Mouse (Mus musculus) lung, postnatal 36 days (tissue): ENCODE measurements around the gene Stx5a.
"Not testable (repeated sequence)": the region's sequence is repeated elsewhere in the genome, so short reads cannot be mapped to it uniquely, and the experiment has no call there.

Source experiments
- DNase-seq: peaks from one replicate; pipeline ENCODE4 v3.0.0; 2022; ENCODE audit warnings: mixed read lengths

Stx5a gene

GRCm38 (mm10) chr19:8716767-8717475 is 24.3 kb upstream of the Stx5a start:
- DNase-seq: no peak

- DNase-seq: peak; percentile 84
These were observed 22.9 kb upstream of the Stx5a start for GRCm38 (mm10) chr19:8718357-8718756.

GRCm38 (mm10) chr19:8719037-8719436 is 22.2 kb upstream of the Stx5a start:
- DNase-seq: not testable (repeated sequence)

- DNase-seq: no peak
These were observed 19.8 kb upstream of the Stx5a start for GRCm38 (mm10) chr19:8721378-8721777.

- no peak for DNase-seq
These were observed 19.2 kb upstream of the Stx5a start for GRCm38 (mm10) chr19:8722021-8722420.

- DNase-seq: no peak
These were observed 18.7 kb upstream of the Stx5a start for GRCm38 (mm10) chr19:8722559-8722906.

DNA sequence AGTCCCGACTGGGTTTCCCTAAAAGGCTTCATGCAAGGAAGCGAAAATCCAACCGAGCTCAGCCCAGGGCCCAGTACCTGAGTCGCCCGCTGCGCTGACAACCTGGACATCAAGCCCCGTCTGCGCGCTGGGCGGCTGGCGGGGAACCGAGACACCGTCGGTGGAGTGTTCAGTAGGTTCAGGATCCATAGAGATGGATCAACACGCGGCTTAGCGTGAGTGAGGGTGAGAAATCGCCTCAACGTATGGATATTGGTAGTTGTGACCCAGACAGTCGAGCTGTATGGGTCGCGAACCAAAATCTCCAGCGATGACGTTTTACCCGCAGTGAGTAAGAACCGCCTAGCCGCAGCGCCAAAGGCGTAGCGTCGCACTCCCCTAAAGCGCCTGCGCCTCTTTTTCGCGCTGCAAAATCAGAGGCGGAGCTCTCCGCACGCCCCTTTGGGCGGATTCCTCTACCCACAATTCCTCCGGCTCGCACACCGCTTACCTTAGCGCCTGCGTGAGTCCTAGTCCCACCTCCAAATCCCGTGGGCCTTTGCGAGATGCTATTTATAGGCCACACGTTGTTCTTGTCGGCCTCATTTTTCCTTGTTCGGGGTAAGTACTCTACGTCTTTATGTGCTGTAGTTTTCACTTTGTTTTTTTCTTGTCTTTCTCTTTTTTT is 18.2 kb upstream of the Stx5a start, which contains the start of gene Slc3a2:
Slc3a2 (minus strand) TSS at position 463 of the 667 bp plus-strand sequence.
- peak; percentile 98 for DNase-seq

GRCm38 (mm10) chr19:8723574-8724346 is 17.5 kb upstream of the Stx5a start:
- DNase-seq: no peak

GRCm38 (mm10) chr19:8724392-8724791 is 16.8 kb upstream of the Stx5a start:
- no peak for DNase-seq

GRCm38 (mm10) chr19:8725081-8725613 is 16.1 kb upstream of the Stx5a start:
- DNase-seq: no peak

GRCm38 (mm10) chr19:8726609-8727390 is 14.4 kb upstream of the Stx5a start:
- DNase-seq: no peak

DNA sequence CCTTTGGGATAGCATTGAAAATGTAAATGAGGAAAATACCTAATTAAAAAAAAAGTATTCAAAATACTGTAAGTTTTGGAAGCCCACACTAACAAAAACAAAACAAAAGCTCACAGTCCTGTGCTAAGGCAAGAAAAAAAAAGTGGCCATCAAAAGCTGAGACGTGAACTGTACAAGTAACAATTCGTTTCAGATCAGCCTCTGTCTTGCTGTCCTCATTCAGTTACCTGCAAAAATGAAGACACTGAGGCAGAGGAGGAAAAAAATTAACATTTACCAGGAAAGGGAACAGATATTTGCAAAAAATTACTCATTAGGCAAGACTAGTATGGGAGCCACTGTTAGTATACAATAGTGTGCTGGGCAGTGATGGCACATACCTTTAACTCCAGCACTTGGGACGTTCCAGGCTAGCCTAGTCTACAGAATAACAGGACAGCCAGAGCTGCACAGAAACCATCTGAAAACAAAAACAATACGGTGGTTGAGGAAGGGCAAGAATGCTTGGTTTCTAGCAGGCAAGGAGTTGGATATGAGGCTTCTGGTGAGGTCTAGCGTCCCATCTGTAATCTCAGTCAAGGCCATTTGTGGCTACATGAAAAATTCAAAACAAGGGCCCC is 13.6 kb upstream of the Stx5a start:
- no peak for DNase-seq

GRCm38 (mm10) chr19:8728335-8729099 is 12.7 kb upstream of the Stx5a start:
- not testable (repeated sequence) for DNase-seq

DNA sequence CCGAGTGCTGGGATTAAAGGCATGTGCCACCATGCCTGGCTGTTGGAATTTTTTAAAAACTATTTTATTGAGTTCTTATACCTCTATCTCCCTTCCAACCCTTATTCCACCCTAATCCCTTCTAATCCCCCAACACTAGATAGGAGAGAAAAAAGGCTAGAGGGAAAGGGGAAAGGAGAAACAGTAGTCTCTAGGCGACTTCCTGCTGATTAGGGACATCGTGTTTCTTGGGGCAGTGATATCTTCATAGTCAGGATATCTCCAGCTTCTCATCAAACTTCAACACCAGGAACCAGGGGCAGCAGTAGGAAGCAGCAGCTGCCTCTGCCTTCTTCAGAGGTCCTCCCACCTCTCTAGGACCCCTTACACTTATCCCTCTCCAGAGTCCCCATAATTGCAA is 6.9 kb upstream of the Stx5a start:
- DNase-seq: no peak

GRCm38 (mm10) chr19:8735389-8736159 is 5.6 kb upstream of the Stx5a start, which contains the start of gene Wdr74:
Gene Wdr74, plus strand, starts transcription at chr19:8735827.
- DNase-seq: peak; percentile 96

- DNase-seq: no peak
These were observed 5.1 kb upstream of the Stx5a start for GRCm38 (mm10) chr19:8736160-8736467.

GRCm38 (mm10) chr19:8738911-8739310 is 2.3 kb upstream of the Stx5a start:
- no peak for DNase-seq

GRCm38 (mm10) chr19:8739646-8740045 is 1.6 kb upstream of the Stx5a start:
- DNase-seq: no peak

DNA sequence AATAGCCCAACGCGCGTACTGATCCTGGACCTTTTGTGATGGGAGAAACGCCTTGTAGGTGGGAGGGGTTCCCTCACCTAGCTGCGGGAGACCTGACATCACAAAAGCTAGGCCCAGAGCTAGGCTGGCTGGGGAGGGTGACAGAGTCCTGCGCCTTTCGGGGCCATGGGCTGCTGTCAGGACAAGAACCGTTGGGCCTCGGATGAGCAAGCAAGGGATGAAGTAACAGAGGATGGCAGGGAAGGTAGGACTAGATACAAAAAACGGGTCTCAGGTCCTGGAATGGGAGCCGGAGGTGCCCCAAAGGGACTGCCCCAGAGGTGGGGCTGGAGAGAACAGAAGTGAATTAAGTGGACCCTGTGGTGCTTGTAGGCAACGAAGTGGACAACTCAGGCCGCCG is 610 bp upstream of the Stx5a start, which contains the start of gene 1700092M07Rik:
1700092M07Rik (plus strand) TSS at position 116 of the 400 bp plus-strand sequence.
- DNase-seq: no peak

DNA sequence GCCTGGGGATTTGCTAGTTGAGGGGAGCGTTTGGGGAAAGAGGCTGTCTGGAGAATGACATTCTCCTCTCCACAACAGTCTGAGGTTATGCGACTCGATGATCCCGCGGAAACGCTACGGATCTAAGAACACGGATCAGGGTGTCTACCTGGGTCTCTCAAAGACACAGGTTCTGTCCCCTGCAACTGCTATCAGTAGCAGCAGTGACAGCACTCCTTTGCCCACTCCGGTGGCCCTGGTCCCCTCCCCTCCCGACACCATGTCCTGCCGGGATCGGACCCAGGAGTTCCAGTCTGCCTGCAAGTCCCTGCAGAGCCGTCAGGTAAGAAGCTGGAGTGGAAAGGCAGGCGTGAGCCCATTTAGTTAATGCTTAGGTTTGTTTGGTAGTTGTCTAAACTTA is 963 bp downstream of the Stx5a start:
- DNase-seq: no peak

DNA sequence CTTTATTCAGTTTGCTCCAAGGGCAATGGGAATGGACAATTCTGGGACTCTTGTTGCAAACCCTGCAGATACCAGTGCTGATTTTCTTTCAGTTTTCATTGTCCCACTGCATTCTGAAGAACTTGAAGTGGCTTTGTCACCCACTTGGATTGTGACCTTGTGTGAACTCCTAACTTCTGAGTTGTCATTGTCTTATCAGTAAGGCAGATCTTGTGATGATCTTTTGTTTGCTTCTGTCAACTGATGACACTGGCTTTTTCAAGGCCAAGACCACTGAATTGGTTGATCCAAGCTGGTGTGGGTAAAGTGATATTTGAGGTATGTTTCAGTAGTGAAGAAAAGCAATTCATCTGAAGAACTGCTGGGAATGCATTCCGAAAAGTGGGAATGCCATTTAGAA is 4.2 kb downstream of the Stx5a start:
- DNase-seq: no peak
